In the genomic region with DNA sequence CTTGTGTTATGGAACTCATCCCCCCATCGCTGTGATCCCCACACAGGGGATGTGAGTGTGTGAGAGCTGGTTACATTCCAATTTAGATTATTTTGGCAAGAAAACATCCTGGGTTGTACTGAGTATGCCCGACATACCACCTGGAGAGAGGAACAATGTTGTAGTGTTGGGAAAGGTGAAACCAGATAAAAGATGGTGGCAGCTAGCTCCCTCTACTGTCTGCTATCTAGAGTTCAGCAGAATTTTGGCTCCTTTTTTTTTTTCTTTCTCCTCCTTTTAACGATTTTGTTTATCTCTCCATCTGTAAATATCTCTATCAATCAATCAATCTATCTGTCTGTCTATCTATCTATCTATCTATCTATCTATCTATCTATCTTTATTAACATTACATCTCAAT, we compare ENCODE assay signal across 18 mouse cellular contexts.
A peak's percentile ranks its signal among the peaks of the same experiment; 100 is the strongest.
DNase-seq lines count a peak whose midpoint lies in the region; ATAC-seq and TF ChIP-seq lines count a peak whose summit lies in the region.
"Had no signal": no experiment of that assay in that cellular context is flagged by ENCODE, and none has a peak within 500 bp of the region (broad histone marks: within the 10 kb centered on the region; RNA-seq: fewer than 3 reads in every experiment).

No protein-coding gene starts in this region.

- POLR2A ChIA-PET in Patski (lab: Charles Lee): no interaction called here

- H3K27me3 ChIP-seq in lung, embryonic 14.5 days (ENCODE audit: insufficient read depth, low read length): no peaks in the 10 kb centered on the region
- H3K27me3 ChIP-seq in Patski: no peaks in the 10 kb centered on the region
- H3K27me3 ChIP-seq: stomach, embryonic 15.5 days had no signal

- intact Hi-C loops in gastrocnemius, adult 2 months (cut with DNase I): no loop called here

- no peaks in the 10 kb centered on the region for H3K9me3 ChIP-seq in lung, embryonic 14.5 days (ENCODE audit: low read depth, low read length)
- H3K9me3 ChIP-seq: heart, embryonic 10.5 days; midbrain, embryonic 10.5 days; stomach, embryonic 15.5 days had no signal

- no peak overlapping the region for H3K27ac ChIP-seq in gastrocnemius, adult 2 months
- H3K27ac ChIP-seq in lung, embryonic 14.5 days (ENCODE audit: low read depth): no peak overlapping the region
- H3K27ac ChIP-seq: heart, embryonic 10.5 days; midbrain, embryonic 10.5 days; stomach, embryonic 15.5 days had no signal

- DNase-seq in gastrocnemius, adult 2 months: no peak
- DNase-seq in gastrocnemius, adult 8-10 months (ENCODE audit: low spot score in 2 of 2): no peak
- DNase-seq in lung, embryonic 14.5 days: no peak
- DNase-seq in lung, adult 2 months: no peak
- no peak for DNase-seq in Patski (ENCODE audit: low read depth, low spot score)
- peak; percentile 4 for DNase-seq in retina, postnatal 1 day
- DNase-seq in adrenal gland, postnatal 36 days: no peak
- DNase-seq: adrenal gland, adult 2 months; cerebellum, postnatal 25 days; heart, postnatal 36 days; kidney, adult 9 months; right cerebral cortex, adult 18-20 months; spleen, adult 18-20 months had no signal

- H3K4me3 ChIP-seq in gastrocnemius, adult 2 months: no peak overlapping the region
- no peak overlapping the region for H3K4me3 ChIP-seq in lung, embryonic 14.5 days (ENCODE audit: low read depth, low read length)
- H3K4me3 ChIP-seq in lung, adult 2 months (replicated peaks; ENCODE audit: extremely low read depth, low read depth, low read length): no peak overlapping the region
- H3K4me3 ChIP-seq: heart, embryonic 10.5 days; midbrain, embryonic 10.5 days; myocyte; stomach, embryonic 15.5 days had no signal

- no peak overlapping the region for H3K4me2 ChIP-seq in lung, embryonic 14.5 days
- H3K4me2 ChIP-seq: stomach, embryonic 15.5 days had no signal

- no peaks in the 10 kb centered on the region for H3K4me1 ChIP-seq in lung, embryonic 14.5 days (ENCODE audit: insufficient read depth)
- no peaks in the 10 kb centered on the region for H3K4me1 ChIP-seq in lung, adult 2 months (ENCODE audit: control insufficient read depth, insufficient read depth, low read length)
- H3K4me1 ChIP-seq: heart, embryonic 10.5 days; midbrain, embryonic 10.5 days; stomach, embryonic 15.5 days had no signal

- H3K9ac ChIP-seq in lung, embryonic 14.5 days: no peak overlapping the region
- H3K9ac ChIP-seq: stomach, embryonic 15.5 days had no signal

- no peaks in the 10 kb centered on the region for H3K36me3 ChIP-seq in lung, embryonic 14.5 days (ENCODE audit: insufficient read depth)
- H3K36me3 ChIP-seq: heart, embryonic 10.5 days; midbrain, embryonic 10.5 days; stomach, embryonic 15.5 days had no signal

- 28% methylated on average over 3 of the region's 3 CpGs for WGBS in lung, embryonic 14.5 days
- WGBS in lung, adult 2 months: 25% methylated on average over 3 of the region's 3 CpGs

- in situ Hi-C loops in Patski (cut with MboI; ENCODE audit: low pct_unique_long_range_greater_than_20kb): no loop called here

- TF ChIP-seq POLR2A in lung, adult 2 months (IDR thresholded peaks at IDR 0.05; ENCODE audit: borderline replicate concordance, extremely low read depth, low read depth, low read length): no peak

- CTCF ChIA-PET in Patski (lab: Charles Lee): no interaction called here

- ATAC-seq in lung, embryonic 14.5 days (ENCODE audit: insufficient read depth): no peak
- no peak for ATAC-seq in Patski
- ATAC-seq: forebrain, embryonic 16.5 days had no signal

- TF ChIP-seq CTCF in gastrocnemius, adult 2 months (IDR thresholded peaks at IDR 0.05): peak; percentile 28; the same call in 1 of the 2 replicates
- 0 out of 2 replicates have a peak, but pooled peaks have one; percentile 5 for TF ChIP-seq CTCF in lung, embryonic 14.5 days (IDR thresholded peaks at IDR 0.05; ENCODE audit: low read depth)
- TF ChIP-seq CTCF in lung, adult 2 months (IDR thresholded peaks at IDR 0.05; ENCODE audit: insufficient read depth, low read length): no peak
- peak; percentile 42 for TF ChIP-seq CTCF in Patski (IDR thresholded peaks at IDR 0.05)
